Mouse (Mus musculus) E14TG2a.4 (cell line): Measurements from ENCODE around the gene Trmo.

Experiments
- CTCF ChIP-seq: conservative IDR thresholded peaks from 2 replicates; pipeline ENCODE4 v1.5.1; 2014; ENCODE audit warnings: low read length
- POU5F1 ChIP-seq: IDR thresholded peaks from 2 replicates; pipeline ENCODE4 v1.6.1; 2014; ENCODE audit warnings: low read length, borderline replicate concordance

DNA sequence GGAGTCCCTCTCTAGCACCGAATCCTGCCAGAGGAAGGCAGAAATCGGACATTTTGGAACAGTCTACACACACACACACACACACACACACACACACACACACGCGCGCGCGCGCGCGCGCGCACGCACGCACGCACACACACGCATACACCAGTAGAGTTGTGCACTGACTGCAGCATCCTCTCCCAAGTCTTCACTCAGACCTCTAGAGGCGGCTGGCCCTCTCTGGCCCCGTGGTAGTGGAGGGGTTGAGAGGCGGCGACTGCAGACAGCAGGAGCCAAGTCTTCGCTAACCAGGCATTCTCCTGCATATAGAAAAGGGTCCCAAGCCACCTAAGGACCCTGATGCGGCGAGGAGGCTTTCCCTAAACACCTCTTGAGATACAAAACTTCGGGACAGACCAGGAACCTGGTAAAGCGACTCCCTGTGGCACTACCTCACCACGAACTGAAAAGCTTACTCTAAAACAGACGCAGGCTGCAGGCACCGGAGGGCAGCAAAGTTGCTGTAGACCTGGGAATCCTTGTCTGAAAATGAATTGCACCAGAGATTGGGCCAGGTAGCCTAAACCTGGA is 46.4 kb downstream of the Trmo start:
- no peak for TF ChIP-seq CTCF
- TF ChIP-seq POU5F1, result no peak
